9 mouse cellular contexts compared by ENCODE assay signal in genomic region chr4:120817002-120817774, GRCm38 (mm10). TPM values are rescaled to one million over a fixed set of nuclear protein-coding genes. Genes with fewer than 3 reads are reported as not detected.
A peak's percentile ranks its signal among the peaks of the same experiment; 100 is the strongest.
DNase-seq lines count a peak whose midpoint lies in the region; ATAC-seq and TF ChIP-seq lines count a peak whose summit lies in the region.
"Had no signal": no experiment of that assay in that cellular context is flagged by ENCODE, and none has a peak within 500 bp of the region (broad histone marks: within the 10 kb centered on the region; RNA-seq: fewer than 3 reads in every experiment).

No protein-coding gene starts in this region.

- peak overlapping the region; percentile 21; the same call in 1 of the 2 replicates for H3K9ac ChIP-seq in hindbrain, embryonic 13.5 days
- H3K9ac ChIP-seq in intestine, embryonic 16.5 days (ENCODE audit: low read depth, low read length): no peak overlapping the region
- H3K9ac ChIP-seq in lung, postnatal 0 days (replicated peaks; ENCODE audit: low read depth): no peak overlapping the region

- H3K36me3 ChIP-seq in hindbrain, embryonic 13.5 days: no peaks in the 10 kb centered on the region
- 0 out of 2 replicates have a peak, but pooled peaks cover 5% of the 10 kb centered on the region for H3K36me3 ChIP-seq in hindbrain, embryonic 10.5 days
- no peaks in the 10 kb centered on the region for H3K36me3 ChIP-seq in intestine, embryonic 16.5 days (ENCODE audit: control insufficient read depth, insufficient read depth, low read length)
- no peaks in the 10 kb centered on the region for H3K36me3 ChIP-seq in lung, postnatal 0 days (ENCODE audit: insufficient read depth, low read length)

- TF ChIP-seq CTCF in cortical plate, adult 2 months (IDR thresholded peaks at IDR 0.05; ENCODE audit: extremely low read depth, insufficient read depth, low read length): no peak
- no peak for TF ChIP-seq CTCF in lung, postnatal 0 days (IDR thresholded peaks at IDR 0.05)

- H3K4me2 ChIP-seq in hindbrain, embryonic 13.5 days: no peak overlapping the region
- no peak overlapping the region for H3K4me2 ChIP-seq in intestine, embryonic 16.5 days (ENCODE audit: low read depth, low read length)
- H3K4me2 ChIP-seq in lung, postnatal 0 days (replicated peaks; ENCODE audit: low read depth, low read length): 0 out of 2 replicates have a peak overlapping the region, but pooled peaks have one; percentile 1

- H3K4me1 ChIP-seq in hindbrain, embryonic 13.5 days (replicated peaks): peaks cover 36% of the 10 kb centered on the region
- peaks cover 43% of the 10 kb centered on the region for H3K4me1 ChIP-seq in hindbrain, embryonic 10.5 days (replicated peaks)
- H3K4me1 ChIP-seq in cortical plate, adult 2 months (ENCODE audit: control insufficient read depth, insufficient read depth, low read length): peaks cover 4% of the 10 kb centered on the region; the same call in 1 of the 2 replicates
- H3K4me1 ChIP-seq in intestine, embryonic 16.5 days (ENCODE audit: control insufficient read depth, insufficient read depth, low read length): peaks cover 22% of the 10 kb centered on the region
- peaks cover 13% of the 10 kb centered on the region; the same call in 1 of the 2 replicates for H3K4me1 ChIP-seq in lung, postnatal 0 days (ENCODE audit: insufficient read depth, low read depth, low read length)

- no peaks in the 10 kb centered on the region for H3K9me3 ChIP-seq in hindbrain, embryonic 13.5 days
- H3K9me3 ChIP-seq in hindbrain, embryonic 10.5 days: no peaks in the 10 kb centered on the region
- H3K9me3 ChIP-seq in intestine, embryonic 16.5 days (ENCODE audit: control insufficient read depth, low read length): no peaks in the 10 kb centered on the region
- H3K9me3 ChIP-seq in lung, postnatal 0 days (ENCODE audit: low read length): no peaks in the 10 kb centered on the region

- no peak for ATAC-seq in hindbrain, embryonic 13.5 days (ENCODE audit: low FRiP score)
- no peak for ATAC-seq in intestine, embryonic 16.5 days
- ATAC-seq in lung, postnatal 0 days: peak; percentile 58

- no peak overlapping the region for H3K27ac ChIP-seq in hindbrain, embryonic 13.5 days
- H3K27ac ChIP-seq in hindbrain, embryonic 10.5 days: no peak overlapping the region
- peak overlapping the region; percentile 30 for H3K27ac ChIP-seq in cortical plate, adult 2 months (ENCODE audit: insufficient read depth, low read length)
- peak overlapping the region; percentile 65 for H3K27ac ChIP-seq in intestine, embryonic 16.5 days (ENCODE audit: low read length)
- peak overlapping the region; percentile 66 for H3K27ac ChIP-seq in lung, postnatal 0 days (ENCODE audit: low read length)
- H3K27ac ChIP-seq: macrophage had no signal

- TF ChIP-seq EP300 in lung, postnatal 0 days (IDR thresholded peaks at IDR 0.05): no peak; the same call in 1 of the 2 replicates

- H3K27me3 ChIP-seq in hindbrain, embryonic 13.5 days: no peaks in the 10 kb centered on the region
- H3K27me3 ChIP-seq in hindbrain, embryonic 10.5 days (ENCODE audit: insufficient read depth, poor library complexity, severe bottlenecking): no peaks in the 10 kb centered on the region
- H3K27me3 ChIP-seq in intestine, embryonic 16.5 days (replicated peaks; ENCODE audit: control insufficient read depth, insufficient read depth, low read length): no peaks in the 10 kb centered on the region
- no peaks in the 10 kb centered on the region for H3K27me3 ChIP-seq in lung, postnatal 0 days (replicated peaks; ENCODE audit: insufficient read depth, low read length)

- TF ChIP-seq POLR2A in cortical plate, adult 2 months (IDR thresholded peaks at IDR 0.05; ENCODE audit: extremely low read depth, insufficient read depth, low read length): no peak

- no peak overlapping the region for H3K4me3 ChIP-seq in hindbrain, embryonic 13.5 days
- H3K4me3 ChIP-seq in hindbrain, embryonic 10.5 days: no peak overlapping the region
- H3K4me3 ChIP-seq in cortical plate, adult 2 months (ENCODE audit: insufficient read depth, low read length): no peak overlapping the region
- no peak overlapping the region for H3K4me3 ChIP-seq in intestine, embryonic 16.5 days (ENCODE audit: low read length)
- no peak overlapping the region for H3K4me3 ChIP-seq in lung, postnatal 0 days (ENCODE audit: low read depth, low read length)

- no peak for DNase-seq in hindbrain, embryonic 10.5 days (ENCODE audit: low spot score)
- DNase-seq in lung, postnatal 0 days (ENCODE audit: low spot score): peak; percentile 87
- no peak for DNase-seq in left cerebral cortex, postnatal 14 days (ENCODE audit: low spot score in 2 of 2)
- DNase-seq in spleen, adult 18-20 months: no peak
- DNase-seq in layer of hippocampus, postnatal 10 days (ENCODE audit: low spot score in 2 of 2): no peak

- WGBS in hindbrain, embryonic 13.5 days: 47% methylated on average over 3 of the region's 3 CpGs
- WGBS in hindbrain, embryonic 10.5 days: 55% methylated on average over 3 of the region's 3 CpGs
- WGBS in intestine, embryonic 16.5 days: 25% methylated on average over 3 of the region's 3 CpGs
- 18% methylated on average over 3 of the region's 3 CpGs for WGBS in lung, postnatal 0 days

- intact Hi-C loops in left cerebral cortex, postnatal 14 days (cut with DNase I): no loop called here

RNA-seq across cellular contexts. Expression of gene Nfyc, which starts 14.2 kb away (rescaled TPM):
- 85.8 and 86.3 TPM in 2 replicates for polyA plus RNA-seq in hindbrain, embryonic 13.5 days (2015; fragmentation: Nextera tagmentation; extraction: Ambion mirVana)
- polyA plus RNA-seq in hindbrain, embryonic 10.5 days (2016; fragmentation: Nextera tagmentation; extraction: Ambion mirVana): 124 and 135 TPM in 2 replicates
- polyA plus RNA-seq in cortical plate, adult 2 months (2012; rRNA removed): 87.5 and 88.5 TPM in 2 replicates
- 82.0 and 85.8 TPM in 2 replicates for polyA plus RNA-seq in intestine, embryonic 16.5 days (2015; fragmentation: Nextera tagmentation; extraction: Ambion mirVana)
- polyA plus RNA-seq in lung, postnatal 0 days (2015; fragmentation: Nextera tagmentation; extraction: Ambion mirVana): 53.7 and 54.5 TPM in 2 replicates
- 10 to 100 TPM; 48.3 to 50.1 TPM for total RNA-seq in left cerebral cortex, postnatal 14 days (2021)
- 10 to 100 TPM; 47.7 to 50.8 TPM for total RNA-seq in layer of hippocampus, postnatal 10 days (2021)

RNA-seq across cellular contexts. Expression of gene Rims3, which starts 37.4 kb away (rescaled TPM):
- 11.9 and 12.4 TPM in 2 replicates for polyA plus RNA-seq in hindbrain, embryonic 13.5 days (2015; fragmentation: Nextera tagmentation; extraction: Ambion mirVana)
- 3.9 and 5.2 TPM in 2 replicates for polyA plus RNA-seq in hindbrain, embryonic 10.5 days (2016; fragmentation: Nextera tagmentation; extraction: Ambion mirVana)
- polyA plus RNA-seq in cortical plate, adult 2 months (2012; rRNA removed): 95.7 and 102 TPM in 2 replicates
- polyA plus RNA-seq in intestine, embryonic 16.5 days (2015; fragmentation: Nextera tagmentation; extraction: Ambion mirVana): 0.82 and 0.88 TPM in 2 replicates
- 0.21 and 0.26 TPM in 2 replicates for polyA plus RNA-seq in lung, postnatal 0 days (2015; fragmentation: Nextera tagmentation; extraction: Ambion mirVana)
- 10 to 100 TPM; 40.9 to 49.1 TPM for total RNA-seq in left cerebral cortex, postnatal 14 days (2021)
- total RNA-seq in layer of hippocampus, postnatal 10 days (2021): 10 to 100 TPM; 31.3 to 31.9 TPM

Comparison
In these comparisons a context has a peak if more than half of its experiments do, and no peak if none do; other contexts are left out.
1. H3K27ac ChIP-seq: peak in cortical plate, adult 2 months (single experiment), intestine, embryonic 16.5 days (single experiment) and lung, postnatal 0 days (single experiment); none in hindbrain, embryonic 13.5 days (single experiment) and hindbrain, embryonic 10.5 days (single experiment).